Mouse (Mus musculus) layer of hippocampus, postnatal 10 days (tissue): Measurements from ENCODE around the gene Spats2. TPM values are rescaled to one million over a fixed set of nuclear protein-coding genes. Genes with fewer than 3 reads are reported as not detected.
A peak's percentile ranks its signal among the peaks of the same experiment; 100 is the strongest.
"Not testable (repeated sequence)": the region's sequence is repeated elsewhere in the genome, so short reads cannot be mapped to it uniquely, and the experiment has no call there.

Experiments used
- DNase-seq, 2 experiments: peaks; one replicate each; pipeline ENCODE4 v3.0.0; 2021; ENCODE audit warnings: low spot score in 2 of 2
- total RNA-seq, 2 experiments: library from RNA; stranded (reverse); gene quantifications; 2 replicates each; pipeline ENCODE4 v1.2.3; 2021

Gene Spats2
- total RNA-seq, 2 experiments from 2014 or later: 32.3 to 35.1 TPM

- DNase-seq: no peak
Measured at GRCm38 (mm10) chr15:99222794-99223584, 97.3 kb downstream of the Spats2 start.

- peak in 1 of 2 experiments; percentile 60 for DNase-seq
Measured at GRCm38 (mm10) chr15:99223585-99224207, 98.0 kb downstream of the Spats2 start.

- DNase-seq: peak; percentile 57 to 78
Measured at GRCm38 (mm10) chr15:99224208-99224911, 98.6 kb downstream of the Spats2 start, which contains the start of gene Kcnh3. TSS of gene Kcnh3 (plus strand) at chr15:99224861.

- DNase-seq: peak; percentile 72 to 75
Measured at GRCm38 (mm10) chr15:99225081-99225810, 99.5 kb downstream of the Spats2 start.

- no peak for DNase-seq
Measured at GRCm38 (mm10) chr15:99226090-99226489, 100.4 kb downstream of the Spats2 start.

GRCm38 (mm10) chr15:99231998-99232397, 106.3 kb downstream of the Spats2 start:
- DNase-seq: no peak

- DNase-seq: no peak
Measured at GRCm38 (mm10) chr15:99233719-99234118, 108.0 kb downstream of the Spats2 start.

GRCm38 (mm10) chr15:99234326-99235010, 108.8 kb downstream of the Spats2 start:
- no peak for DNase-seq

GRCm38 (mm10) chr15:99238006-99238405, 112.3 kb downstream of the Spats2 start:
- DNase-seq: no peak

GRCm38 (mm10) chr15:99240129-99240528, 114.4 kb downstream of the Spats2 start:
- DNase-seq: no peak

- DNase-seq: no peak
Measured at GRCm38 (mm10) chr15:99241249-99241648, 115.5 kb downstream of the Spats2 start.

- DNase-seq: no peak
Measured at GRCm38 (mm10) chr15:99242045-99242444, 116.3 kb downstream of the Spats2 start.

GRCm38 (mm10) chr15:99246736-99247135, 121.0 kb downstream of the Spats2 start:
- not testable (repeated sequence) for DNase-seq

GRCm38 (mm10) chr15:99248972-99249371, 123.3 kb downstream of the Spats2 start:
- DNase-seq: peak in 1 of 2 experiments; percentile 61

- no peak for DNase-seq
Measured at GRCm38 (mm10) chr15:99249938-99250337, 124.2 kb downstream of the Spats2 start.

- DNase-seq: not testable (repeated sequence)
Measured at GRCm38 (mm10) chr15:99251111-99251510, 125.4 kb downstream of the Spats2 start.

GRCm38 (mm10) chr15:99251626-99252380, 126.1 kb downstream of the Spats2 start, which contains the start of gene Mcrs1:
TSS of gene Mcrs1 (minus strand) at chr15:99251961.
- DNase-seq: peak; percentile 97 to 98

GRCm38 (mm10) chr15:99252381-99253174, 126.9 kb downstream of the Spats2 start:
- no peak for DNase-seq

- not testable (repeated sequence) for DNase-seq
Measured at GRCm38 (mm10) chr15:99253175-99253479, 127.4 kb downstream of the Spats2 start.
